Mouse (Mus musculus): Measurements from ENCODE around the gene Chrna3. TPM values are rescaled to one million over a fixed set of nuclear protein-coding genes. Genes with fewer than 3 reads are reported as not detected.

Gene Chrna3
- polyA plus RNA-seq, 1 experiment = not detected

GRCm38 (mm10) chr9:55009692-55010091, 16.7 kb downstream of the Chrna3 start:
- H3K4me3 ChIP-seq (ENCODE audit: insufficient read depth, low read length) = no peak overlapping the region
- TF ChIP-seq POLR2A (IDR thresholded peaks at IDR 0.05; ENCODE audit: borderline replicate concordance, low read depth, low read length) (no peak), CTCF (IDR thresholded peaks at IDR 0.05; ENCODE audit: low read depth, low read length) (no peak)

DNA sequence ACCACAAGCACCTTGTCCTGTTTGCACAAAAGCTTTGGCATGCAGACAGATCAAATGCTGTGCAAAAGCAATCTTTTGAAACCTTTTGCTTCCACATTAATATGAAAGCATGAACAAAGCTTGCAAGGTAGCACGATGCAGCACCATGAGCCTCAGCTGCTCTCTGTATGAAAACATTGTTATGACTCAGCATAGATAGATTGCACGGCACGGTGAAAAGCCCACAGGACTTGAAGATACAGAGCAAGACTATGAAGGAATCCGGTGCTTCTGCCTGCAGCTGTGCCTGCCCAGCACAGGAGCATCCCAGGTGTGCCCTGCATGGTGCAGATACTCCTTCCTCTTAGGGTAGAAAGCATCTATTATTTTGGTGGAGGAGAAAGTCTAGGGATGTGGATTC, 22.8 kb downstream of the Chrna3 start:
- TF ChIP-seq CTCF (IDR thresholded peaks at IDR 0.05; ENCODE audit: low read depth, low read length) (no peak), POLR2A (IDR thresholded peaks at IDR 0.05; ENCODE audit: borderline replicate concordance, low read depth, low read length) (no peak)
- no peaks in the 10 kb centered on the region for H3K4me1 ChIP-seq (ENCODE audit: control insufficient read depth, insufficient read depth, low read length)

More at GRCm38 (mm10) chr9:55009692-55010091, 16.7 kb downstream of the Chrna3 start:
- Histone ChIP-seq H3K27ac (ENCODE audit: insufficient read depth, low read depth, low read length) (no peak overlapping the region), H3K4me1 (ENCODE audit: control insufficient read depth, insufficient read depth, low read length) (no peaks in the 10 kb centered on the region)

DNA sequence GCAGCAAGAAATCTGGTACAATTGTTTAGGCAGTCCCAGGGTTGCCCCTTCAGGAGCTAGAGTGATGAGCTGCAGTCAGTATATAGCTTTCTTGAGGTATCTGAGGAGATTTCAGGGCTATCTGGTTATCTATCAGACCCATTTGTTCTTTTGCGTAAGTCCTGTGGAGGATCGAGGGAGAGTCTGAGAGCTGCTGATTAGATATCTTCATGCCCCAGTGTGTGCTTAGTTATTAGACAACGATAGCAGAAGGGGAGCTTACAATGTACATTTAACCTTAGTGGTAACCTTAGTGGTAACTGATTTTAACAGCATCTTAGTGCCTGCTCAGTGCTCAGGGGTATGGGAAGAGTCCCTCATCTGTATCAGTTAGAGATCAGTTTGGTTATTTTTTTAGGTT, 30.7 kb downstream of the Chrna3 start:
- Histone ChIP-seq H3K27ac (ENCODE audit: insufficient read depth, low read depth, low read length) (no peak overlapping the region), H3K4me1 (ENCODE audit: control insufficient read depth, insufficient read depth, low read length) (no peaks in the 10 kb centered on the region), H3K4me3 (ENCODE audit: insufficient read depth, low read length) (no peak overlapping the region)
- TF ChIP-seq POLR2A (IDR thresholded peaks at IDR 0.05; ENCODE audit: borderline replicate concordance, low read depth, low read length) = no peak
- TF ChIP-seq CTCF (IDR thresholded peaks at IDR 0.05; ENCODE audit: low read depth, low read length) = no peak

More for the DNA sequence above, 22.8 kb downstream of the Chrna3 start:
- no peak overlapping the region for H3K4me3 ChIP-seq (ENCODE audit: insufficient read depth, low read length)
- no peak overlapping the region for H3K27ac ChIP-seq (ENCODE audit: insufficient read depth, low read depth, low read length)

DNA sequence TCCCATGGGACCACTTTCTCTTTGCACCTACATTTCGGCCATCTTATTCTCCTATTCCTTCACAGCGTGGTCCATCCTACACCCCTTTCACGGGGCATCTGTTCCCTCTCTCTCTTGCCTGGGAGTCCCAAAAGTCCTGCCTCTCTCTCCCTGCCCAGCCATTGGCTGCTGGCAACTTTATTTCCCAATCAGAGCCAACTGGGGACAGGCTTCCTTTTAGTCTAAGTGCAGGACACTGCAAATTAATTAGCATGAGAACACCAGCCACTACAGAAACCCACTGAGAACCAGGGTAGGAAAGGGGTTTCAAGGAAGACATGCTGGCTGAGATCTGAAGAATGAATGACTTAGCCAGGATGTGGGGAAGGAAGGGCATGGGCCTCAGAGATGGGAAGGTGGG, 32.0 kb downstream of the Chrna3 start:
- H3K4me1 ChIP-seq (ENCODE audit: control insufficient read depth, insufficient read depth, low read length) = no peaks in the 10 kb centered on the region
- TF ChIP-seq POLR2A (IDR thresholded peaks at IDR 0.05; ENCODE audit: borderline replicate concordance, low read depth, low read length) = no peak
- TF ChIP-seq CTCF (IDR thresholded peaks at IDR 0.05; ENCODE audit: low read depth, low read length) = no peak
- no peak overlapping the region for H3K4me3 ChIP-seq (ENCODE audit: insufficient read depth, low read length)
- no peak overlapping the region for H3K27ac ChIP-seq (ENCODE audit: insufficient read depth, low read depth, low read length)

DNA sequence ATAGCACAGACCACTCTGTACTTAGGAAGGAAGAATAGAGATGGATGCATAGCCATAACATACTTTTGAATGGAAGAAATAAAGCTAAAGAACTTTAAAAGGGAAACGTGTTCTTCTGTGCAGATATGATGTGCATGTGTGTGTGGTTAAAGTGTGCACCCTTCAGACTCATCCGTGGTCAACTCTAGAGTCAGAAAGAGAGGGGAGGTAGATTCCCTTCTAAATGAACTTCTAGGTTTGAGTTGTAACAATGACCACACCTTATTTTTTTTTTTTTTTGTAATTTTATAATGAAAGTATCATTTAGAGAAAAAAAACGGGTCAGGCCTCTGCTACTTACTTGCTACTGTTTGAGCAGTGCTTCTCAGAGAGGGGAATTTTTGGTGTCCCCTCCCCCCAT, 36.0 kb downstream of the Chrna3 start:
- TF ChIP-seq CTCF (IDR thresholded peaks at IDR 0.05; ENCODE audit: low read depth, low read length) (no peak), POLR2A (IDR thresholded peaks at IDR 0.05; ENCODE audit: borderline replicate concordance, low read depth, low read length) (no peak)
- H3K27ac ChIP-seq (ENCODE audit: insufficient read depth, low read depth, low read length) = no peak overlapping the region
- no peak overlapping the region for H3K4me3 ChIP-seq (ENCODE audit: insufficient read depth, low read length)
- H3K4me1 ChIP-seq (ENCODE audit: control insufficient read depth, insufficient read depth, low read length) = no peaks in the 10 kb centered on the region

GRCm38 (mm10) chr9:54982401-54982800, 44.0 kb downstream of the Chrna3 start:
- TF ChIP-seq POLR2A (IDR thresholded peaks at IDR 0.05; ENCODE audit: borderline replicate concordance, low read depth, low read length) = no peak
- no peak for TF ChIP-seq CTCF (IDR thresholded peaks at IDR 0.05; ENCODE audit: low read depth, low read length)

GRCm38 (mm10) chr9:54981291-54982191, 44.8 kb downstream of the Chrna3 start:
- TF ChIP-seq POLR2A (IDR thresholded peaks at IDR 0.05; ENCODE audit: borderline replicate concordance, low read depth, low read length) (no peak), CTCF (IDR thresholded peaks at IDR 0.05; ENCODE audit: low read depth, low read length) (no peak)
- Histone ChIP-seq H3K4me1 (ENCODE audit: control insufficient read depth, insufficient read depth, low read length) (no peaks in the 10 kb centered on the region), H3K4me3 (ENCODE audit: insufficient read depth, low read length) (peak overlapping the region; percentile 58), H3K27ac (ENCODE audit: insufficient read depth, low read depth, low read length) (no peak overlapping the region)

More at GRCm38 (mm10) chr9:54982401-54982800, 44.0 kb downstream of the Chrna3 start:
- Histone ChIP-seq H3K4me1 (ENCODE audit: control insufficient read depth, insufficient read depth, low read length) (no peaks in the 10 kb centered on the region), H3K4me3 (ENCODE audit: insufficient read depth, low read length) (no peak overlapping the region), H3K27ac (ENCODE audit: insufficient read depth, low read depth, low read length) (no peak overlapping the region)

DNA sequence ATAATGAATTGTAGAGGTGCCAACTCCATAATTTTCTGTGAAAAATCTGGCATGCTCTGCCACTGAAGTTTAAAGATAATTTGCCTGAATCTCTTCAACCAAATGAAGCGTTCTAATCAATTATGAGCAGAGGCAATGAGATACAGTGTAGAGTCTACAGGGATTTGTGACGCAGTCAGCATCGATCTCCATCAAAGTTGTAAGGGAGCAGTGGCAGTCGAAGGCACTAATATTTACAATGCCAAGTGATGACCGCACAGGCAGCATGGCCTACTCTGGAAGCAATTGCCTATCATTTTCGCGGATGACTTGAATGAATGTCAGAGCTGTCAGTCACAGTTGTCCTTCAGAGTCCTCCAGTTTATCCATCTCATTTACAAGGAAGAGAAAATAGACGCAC, 45.7 kb downstream of the Chrna3 start, which contains the start of gene Chrna5:
TSS of gene Chrna5 (plus strand) at position 207 of the 400 bp plus-strand sequence.
- H3K4me3 ChIP-seq (ENCODE audit: insufficient read depth, low read length) = peak within 1 kb of the TSS; percentile 58
- no peaks in the 10 kb centered on the region for H3K4me1 ChIP-seq (ENCODE audit: control insufficient read depth, insufficient read depth, low read length)
- no peak within 1 kb of the TSS for H3K27ac ChIP-seq (ENCODE audit: insufficient read depth, low read depth, low read length)
- TF ChIP-seq CTCF (IDR thresholded peaks at IDR 0.05; ENCODE audit: low read depth, low read length) = no peak
- no peak for TF ChIP-seq POLR2A (IDR thresholded peaks at IDR 0.05; ENCODE audit: borderline replicate concordance, low read depth, low read length)

DNA sequence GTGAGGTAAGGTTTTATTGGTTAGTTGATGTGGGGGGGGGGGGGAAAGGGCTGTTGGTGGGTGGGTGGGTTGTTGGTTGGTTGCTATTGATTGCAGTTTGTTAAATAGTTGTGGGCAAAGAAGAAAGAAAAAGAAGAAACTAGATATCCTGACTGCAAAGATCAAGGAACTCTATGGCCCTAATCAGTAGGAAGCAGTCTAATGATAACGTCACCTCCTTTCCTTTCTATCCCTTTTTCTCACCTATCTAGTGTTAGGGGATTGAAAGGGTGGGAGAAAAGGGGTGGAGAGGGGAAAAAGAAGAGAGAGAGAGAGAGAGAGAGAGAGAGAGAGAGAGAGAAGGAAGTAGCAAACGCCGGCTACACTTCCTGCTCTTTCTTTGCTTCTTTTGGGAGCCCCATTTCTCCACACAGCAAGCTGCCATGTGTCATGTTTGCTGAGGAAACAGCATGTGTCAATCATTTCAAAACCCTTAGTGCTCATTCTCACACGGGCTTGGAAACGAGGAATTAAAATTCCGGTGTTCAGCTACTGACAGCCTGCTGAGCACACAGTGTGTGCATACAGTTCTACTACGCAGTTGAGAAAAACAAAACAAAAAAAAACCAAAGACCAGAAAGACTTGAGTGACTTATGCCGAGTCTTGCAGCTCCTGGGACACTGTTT, 56.3 kb downstream of the Chrna3 start:
- Histone ChIP-seq H3K4me1 (ENCODE audit: control insufficient read depth, insufficient read depth, low read length) (peaks cover 3% of the 10 kb centered on the region), H3K27ac (ENCODE audit: insufficient read depth, low read depth, low read length) (no peak overlapping the region), H3K4me3 (ENCODE audit: insufficient read depth, low read length) (no peak overlapping the region)
- TF ChIP-seq POLR2A (IDR thresholded peaks at IDR 0.05; ENCODE audit: borderline replicate concordance, low read depth, low read length) (no peak), CTCF (IDR thresholded peaks at IDR 0.05; ENCODE audit: low read depth, low read length) (no peak)

DNA sequence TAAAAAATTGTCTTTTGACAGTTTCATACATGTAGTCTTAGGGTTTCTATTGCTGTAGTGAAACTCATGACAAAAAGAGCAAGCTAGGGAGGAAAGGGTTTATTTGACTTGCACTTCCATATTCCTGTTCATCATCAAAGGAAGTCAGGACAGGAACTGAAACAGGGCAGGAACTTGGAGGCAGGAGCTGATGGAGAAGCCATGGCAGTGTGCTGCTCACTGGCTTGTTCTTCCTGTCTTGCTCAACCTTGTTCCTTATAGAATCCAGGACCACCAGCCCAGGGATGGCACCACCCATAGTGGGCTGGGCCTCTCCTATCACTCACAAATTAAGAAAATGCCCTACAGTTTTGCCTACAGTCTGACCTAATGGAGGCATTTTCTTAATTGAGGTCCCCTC, 62.7 kb downstream of the Chrna3 start:
- H3K4me3 ChIP-seq (ENCODE audit: insufficient read depth, low read length) = no peak overlapping the region
- no peak overlapping the region for H3K27ac ChIP-seq (ENCODE audit: insufficient read depth, low read depth, low read length)
- no peak for TF ChIP-seq CTCF (IDR thresholded peaks at IDR 0.05; ENCODE audit: low read depth, low read length)
- no peaks in the 10 kb centered on the region for H3K4me1 ChIP-seq (ENCODE audit: control insufficient read depth, insufficient read depth, low read length)

Measured in bone marrow macrophage, adult 2 months (primary cell).